Mouse (Mus musculus) stomach, postnatal 0 days (tissue): ENCODE results near the gene Gm17581.

ENCODE experiments used
- CTCF ChIP-seq: IDR thresholded peaks from 2 replicates; pipeline ENCODE4 v1.5.1; 2016; ENCODE audit warnings: antibody characterized with exemption, low read depth, mild to moderate bottlenecking, moderate library complexity
- EP300 ChIP-seq: optimal IDR thresholded peaks from 2 replicates; pipeline ENCODE3; 2016; ENCODE audit warnings: antibody characterized with exemption

DNA sequence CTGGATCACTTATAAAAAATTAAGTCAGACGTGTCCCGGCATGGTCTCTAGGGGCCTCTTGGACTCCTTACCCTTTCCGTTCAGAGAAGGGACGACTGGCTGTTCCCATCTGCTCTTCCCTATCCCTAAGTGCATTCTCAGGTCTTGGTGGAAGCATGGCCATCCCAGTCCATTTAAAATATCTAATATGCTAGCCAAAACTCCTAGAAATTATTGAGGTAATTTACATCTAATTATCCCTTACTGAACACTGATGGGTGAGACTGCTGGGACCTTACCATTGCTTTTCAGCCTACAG is 42.0 kb upstream of the Gm17581 start:
- TF ChIP-seq EP300 (no peak), CTCF (no peak)
